Mouse (Mus musculus) liver, postnatal 0 days (tissue): ENCODE measurements around the gene Epha2.

Experiments
- CTCF ChIP-seq: sonication (generic); IDR thresholded peaks from 2 replicates; pipeline ENCODE4 v1.5.1; 2016; ENCODE audit warnings: antibody characterized with exemption, low read depth
- EP300 ChIP-seq: IDR thresholded peaks from 2 replicates; pipeline ENCODE4 v1.6.1; 2016; ENCODE audit warnings: antibody characterized with exemption, low read depth, mild to moderate bottlenecking

- TF ChIP-seq CTCF (no peak), EP300 (no peak)
Observed at GRCm38 (mm10) chr4:141262906-141263637, 38.0 kb upstream of the Epha2 start.
